Mouse (Mus musculus) cortical plate, adult 2 months (tissue): Measurements from ENCODE around the gene Herc3.

Experiments
- CTCF ChIP-seq: fragments of 200-500 bp; IDR thresholded peaks from 2 replicates; pipeline ENCODE4 v1.5.1; 2011; ENCODE audit warnings: mild to moderate bottlenecking, control low read depth, low read length; ENCODE audit not compliant: insufficient read depth; ENCODE audit errors: extremely low read depth
- POLR2A ChIP-seq: fragments of 200-500 bp; IDR thresholded peaks from 2 replicates; pipeline ENCODE4 v1.6.1; 2011; ENCODE audit warnings: mild to moderate bottlenecking, low read length, control low read depth; ENCODE audit not compliant: insufficient read depth; ENCODE audit errors: extremely low read depth

DNA sequence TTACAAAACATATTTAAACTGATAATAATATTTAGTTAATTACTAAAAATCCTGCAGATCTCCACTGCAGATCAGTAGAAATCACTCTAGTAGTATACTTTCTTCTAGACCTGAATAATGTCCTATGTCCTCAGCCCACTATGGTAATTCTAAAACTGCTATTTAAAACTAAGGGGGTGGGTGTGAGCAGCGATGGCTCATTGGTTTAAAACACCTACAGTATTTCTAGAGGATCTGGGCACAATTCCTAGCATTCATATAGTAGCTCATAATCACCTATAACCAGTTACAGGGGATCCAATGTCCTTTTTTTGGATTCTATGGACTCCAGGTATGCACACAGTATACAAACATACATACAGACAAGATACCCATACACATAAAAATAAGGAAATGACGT lies 115.0 kb downstream of the Herc3 start:
- TF ChIP-seq CTCF (no peak), POLR2A (no peak)
